Comparison of ENCODE assay signal across 23 mouse cellular contexts in genomic region chr19:41634999-41635398, GRCm38 (mm10).
"Had no signal": no experiment of that assay in that cellular context is flagged by ENCODE, and none has a peak within 500 bp of the region (broad histone marks: within the 10 kb centered on the region; RNA-seq: fewer than 3 reads in every experiment).

No protein-coding gene starts in this region.

- H3K36me3 ChIP-seq: kidney, embryonic 15.5 days; limb, embryonic 10.5 days; limb, embryonic 13.5 days; liver, embryonic 12.5 days; liver, embryonic 15.5 days; lung, embryonic 15.5 days; stomach, embryonic 15.5 days had no signal

- ATAC-seq: liver, embryonic 12.5 days; midbrain, embryonic 16.5 days had no signal

- H3K9ac ChIP-seq: kidney, embryonic 15.5 days; limb, embryonic 13.5 days; liver, embryonic 12.5 days; liver, embryonic 15.5 days; lung, embryonic 15.5 days; stomach, embryonic 15.5 days had no signal

- H3K4me3 ChIP-seq: kidney, embryonic 15.5 days; left cerebral cortex, adult 2 months; limb, embryonic 10.5 days; limb, embryonic 13.5 days; liver, embryonic 12.5 days; liver, embryonic 15.5 days; lung, embryonic 15.5 days; megakaryocyte, embryonic 14.5 days; midbrain, embryonic 10.5 days; stomach, embryonic 15.5 days had no signal

- H3K4me1 ChIP-seq: limb, embryonic 13.5 days; liver, embryonic 12.5 days; liver, embryonic 15.5 days; lung, embryonic 15.5 days; stomach, embryonic 15.5 days had no signal

- H3K27me3 ChIP-seq: kidney, embryonic 15.5 days; liver, embryonic 15.5 days; lung, embryonic 15.5 days; stomach, embryonic 15.5 days had no signal

- H3K4me2 ChIP-seq: kidney, embryonic 15.5 days; limb, embryonic 13.5 days; liver, embryonic 12.5 days; liver, embryonic 15.5 days; lung, embryonic 15.5 days; stomach, embryonic 15.5 days had no signal

- DNase-seq: kidney, adult 11 months; kidney, adult 8-10 months; kidney, postnatal 10 days; kidney, postnatal 36 days; layer of hippocampus, postnatal 36 days; liver; lung, adult 18-20 months; lung, postnatal 10 days; lung, postnatal 36 days; right cerebral cortex, postnatal 25 days; spleen, adult 18-20 months; thymus, postnatal 36 days had no signal

- H3K9me3 ChIP-seq: kidney, embryonic 15.5 days; limb, embryonic 10.5 days; limb, embryonic 13.5 days; liver, embryonic 12.5 days; liver, embryonic 15.5 days; lung, embryonic 15.5 days; megakaryocyte, embryonic 14.5 days; midbrain, embryonic 10.5 days; stomach, embryonic 15.5 days had no signal

- H3K27ac ChIP-seq: kidney, embryonic 15.5 days; left cerebral cortex, adult 2 months; limb, embryonic 10.5 days; limb, embryonic 13.5 days; liver, embryonic 12.5 days; liver, embryonic 15.5 days; lung, embryonic 15.5 days; midbrain, embryonic 10.5 days; stomach, embryonic 15.5 days had no signal
